Mouse (Mus musculus) testis, adult 2 months (tissue): Measurements from ENCODE around the gene Dgkz. TPM values are rescaled to one million over a fixed set of nuclear protein-coding genes. Genes with fewer than 3 reads are reported as not detected.

Source experiments
- H3K27ac ChIP-seq: fragments of 200-500 bp; 2 replicates; pipeline ENCODE4 v1.5.1; 2012; ENCODE audit warnings: low read depth, low read length; ENCODE audit not compliant: control insufficient read depth, insufficient read depth
- H3K27me3 ChIP-seq: fragments of 200-500 bp; 2 replicates; pipeline ENCODE4 v1.6.1; 2012; ENCODE audit warnings: mild to moderate bottlenecking, low read length, moderate library complexity; ENCODE audit not compliant: control insufficient read depth, insufficient read depth
- H3K36me3 ChIP-seq: fragments of 200-500 bp; 2 replicates; pipeline ENCODE4 v1.6.1; 2012; ENCODE audit warnings: mild to moderate bottlenecking, low read length; ENCODE audit not compliant: control insufficient read depth, insufficient read depth
- H3K4me1 ChIP-seq: fragments of 200-500 bp; 2 replicates; pipeline ENCODE4 v1.6.1; 2012; ENCODE audit warnings: low read length; ENCODE audit not compliant: control insufficient read depth, insufficient read depth
- H3K4me3 ChIP-seq: fragments of 200-500 bp; 2 replicates; pipeline ENCODE4 v1.5.1; 2012; ENCODE audit warnings: low read depth, mild to moderate bottlenecking, low read length, moderate library complexity, mixed read lengths; ENCODE audit not compliant: control insufficient read depth
- CTCF ChIP-seq: fragments of 200-500 bp; IDR thresholded peaks from 2 replicates; pipeline ENCODE4 v1.5.1; 2012; ENCODE audit warnings: low read depth, mild to moderate bottlenecking, inconsistent platforms, low read length, moderate library complexity; ENCODE audit not compliant: control insufficient read depth, insufficient read depth, insufficient replicate concordance
- POLR2A ChIP-seq: fragments of 200-500 bp; IDR thresholded peaks from 2 replicates; pipeline ENCODE4 v1.6.1; 2012; ENCODE audit warnings: low read depth, mild to moderate bottlenecking, inconsistent platforms, low read length, moderate library complexity; ENCODE audit not compliant: control insufficient read depth
- polyA plus RNA-seq: library from polyadenylated mRNA; depleted of rRNA; stranded (reverse); fragments of >200 nt; gene quantifications from 2 replicates; pipeline ENCODE4 v1.2.3, GENCODE M21; 2012

The Dgkz gene
- polyA plus RNA-seq, 1 experiment: 14.2 TPM

DNA sequence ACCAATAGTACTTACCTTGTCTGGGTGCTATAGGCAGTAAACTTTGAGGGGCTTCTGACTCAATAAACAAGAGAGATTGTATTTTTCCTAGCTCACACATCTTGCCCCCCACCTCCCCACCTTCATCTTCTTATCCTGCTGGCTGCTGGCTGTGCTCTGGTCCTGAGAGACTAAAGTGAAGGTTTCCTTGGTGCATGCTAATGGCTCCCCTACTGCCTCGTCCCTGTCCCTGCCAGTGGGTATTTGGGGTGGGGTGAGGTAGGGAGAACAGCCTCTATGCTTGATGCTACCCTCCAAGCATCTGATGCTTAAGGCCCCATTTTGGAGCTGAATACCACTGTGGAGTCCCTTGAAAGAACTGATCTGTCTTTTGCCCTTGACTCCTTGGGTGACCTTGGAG, 50.9 kb downstream of the Dgkz start:
- Histone ChIP-seq H3K27ac (no peak overlapping the region), H3K4me1 (peaks cover 22% of the 10 kb centered on the region), H3K36me3 (no peaks in the 10 kb centered on the region), H3K27me3 (peaks cover 2% of the 10 kb centered on the region; the same call in 1 of the 2 replicates), H3K4me3 (no peak overlapping the region)
- TF ChIP-seq POLR2A (no peak), CTCF (no peak)

GRCm38 (mm10) chr2:91923415-91924337, 52.0 kb downstream of the Dgkz start:
- H3K4me3 ChIP-seq: peak overlapping the region; percentile 81
- peaks cover 22% of the 10 kb centered on the region for H3K4me1 ChIP-seq
- H3K36me3 ChIP-seq: no peaks in the 10 kb centered on the region
- H3K27ac ChIP-seq: no peak overlapping the region
- TF ChIP-seq CTCF: peak; percentile 54; the same call in 1 of the 2 replicates
- no peak for TF ChIP-seq POLR2A
- H3K27me3 ChIP-seq: peaks cover 2% of the 10 kb centered on the region; the same call in 1 of the 2 replicates

- peaks cover 2% of the 10 kb centered on the region; the same call in 1 of the 2 replicates for H3K27me3 ChIP-seq
- H3K4me1 ChIP-seq: peaks cover 22% of the 10 kb centered on the region
- no peaks in the 10 kb centered on the region for H3K36me3 ChIP-seq
- no peak for TF ChIP-seq CTCF
- TF ChIP-seq POLR2A: no peak
- H3K4me3 ChIP-seq: peak overlapping the region; percentile 81
- H3K27ac ChIP-seq: no peak overlapping the region
Observed at GRCm38 (mm10) chr2:91922586-91923414, 52.9 kb downstream of the Dgkz start.

- Histone ChIP-seq H3K4me1 (peaks cover 22% of the 10 kb centered on the region), H3K27ac (no peak overlapping the region), H3K36me3 (no peaks in the 10 kb centered on the region), H3K27me3 (peaks cover 2% of the 10 kb centered on the region; the same call in 1 of the 2 replicates), H3K4me3 (peak overlapping the region; percentile 81)
- TF ChIP-seq POLR2A (no peak), CTCF (peak; percentile 26; the same call in 1 of the 2 replicates)
Observed at GRCm38 (mm10) chr2:91921790-91922570, 53.7 kb downstream of the Dgkz start.

DNA sequence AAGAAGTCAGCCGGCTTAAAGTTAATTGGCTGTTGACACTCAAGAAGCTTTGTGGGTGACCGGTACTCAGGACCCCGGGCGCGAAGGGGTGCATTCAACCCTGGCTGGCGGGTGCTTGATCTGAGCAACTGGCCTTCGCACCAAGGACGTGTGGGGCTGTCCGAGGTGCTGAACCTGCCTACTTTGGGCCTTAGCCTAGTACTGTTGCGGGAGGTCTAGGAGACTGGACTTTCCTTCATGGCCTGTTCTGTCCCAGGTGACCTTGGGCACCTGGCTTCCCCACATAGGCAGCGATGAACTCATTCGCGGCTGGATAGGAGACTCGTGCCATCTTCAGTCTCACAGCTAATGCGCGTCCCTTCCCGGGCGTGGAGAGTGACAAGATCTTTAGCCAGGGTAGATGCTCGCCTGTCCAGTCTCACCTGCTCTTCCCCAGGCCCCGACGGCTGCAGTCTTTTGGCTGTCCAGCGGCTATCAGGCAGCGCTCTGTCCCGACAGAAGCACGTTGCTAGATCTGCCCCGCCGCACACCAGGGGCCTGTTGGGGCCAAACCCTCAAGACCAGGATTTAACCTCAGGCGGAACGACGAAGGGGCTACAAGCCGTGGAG, 54.4 kb downstream of the Dgkz start:
- H3K27ac ChIP-seq: no peak overlapping the region
- TF ChIP-seq CTCF (no peak), POLR2A (0 out of 2 replicates have a peak, but pooled peaks have one; percentile 17)
- peaks cover 22% of the 10 kb centered on the region for H3K4me1 ChIP-seq
- H3K36me3 ChIP-seq: no peaks in the 10 kb centered on the region
- peaks cover 2% of the 10 kb centered on the region; the same call in 1 of the 2 replicates for H3K27me3 ChIP-seq
- peak overlapping the region; percentile 81 for H3K4me3 ChIP-seq

- TF ChIP-seq POLR2A (no peak), CTCF (no peak)
- Histone ChIP-seq H3K36me3 (no peaks in the 10 kb centered on the region), H3K27me3 (peaks cover 2% of the 10 kb centered on the region; the same call in 1 of the 2 replicates), H3K27ac (no peak overlapping the region), H3K4me1 (peaks cover 22% of the 10 kb centered on the region), H3K4me3 (peak overlapping the region; percentile 81)
Observed at GRCm38 (mm10) chr2:91920130-91920529, 55.5 kb downstream of the Dgkz start.
